Mouse (Mus musculus) intestine, embryonic 14.5 days (tissue): ENCODE data around the gene Nuak1. TPM values are rescaled to one million over a fixed set of nuclear protein-coding genes. Genes with fewer than 3 reads are reported as not detected.

Source experiments
- ATAC-seq: fragments of 200-750 bp; cut with Nextera tagmentation; replicated peaks from 2 replicates; pipeline ENCODE4 v1.8.0; 2017; ENCODE audit warnings: low read depth, moderate number of reproducible peaks, moderate TSS enrichment, moderate library complexity; ENCODE audit not compliant: low FRiP score, low TSS enrichment
- DNase-seq: peaks from one replicate; pipeline ENCODE4 v3.0.0-alpha.2; 2018; ENCODE audit warnings: low spot score
- H3K27ac ChIP-seq: fragments of 300-500 bp; sonication (generic); 2 replicates; pipeline ENCODE4 v1.5.1; 2014; ENCODE audit warnings: low read depth, mild to moderate bottlenecking, control low read depth
- H3K27me3 ChIP-seq: fragments of 300-500 bp; sonication (generic); replicated peaks from 2 replicates; pipeline ENCODE4 v1.6.1; 2014; ENCODE audit warnings: low read length, control low read depth; ENCODE audit not compliant: control insufficient read depth, insufficient read depth
- H3K36me3 ChIP-seq: fragments of 300-500 bp; sonication (generic); 2 replicates; pipeline ENCODE4 v1.6.1; 2014; ENCODE audit warnings: low read length, control low read depth; ENCODE audit not compliant: control insufficient read depth, insufficient read depth
- H3K4me1 ChIP-seq: fragments of 300-500 bp; sonication (generic); replicated peaks from 2 replicates; pipeline ENCODE4 v1.6.1; 2014; ENCODE audit warnings: low read length, control low read depth, mixed read lengths; ENCODE audit not compliant: control insufficient read depth, insufficient read depth
- H3K4me2 ChIP-seq: fragments of 300-500 bp; sonication (generic); 2 replicates; pipeline ENCODE4 v1.6.1; 2014; ENCODE audit warnings: low read length
- H3K4me3 ChIP-seq: fragments of 300-500 bp; sonication (generic); 2 replicates; pipeline ENCODE4 v1.5.1; 2014; ENCODE audit warnings: low read depth, low read length, control low read depth, mixed read lengths
- H3K9ac ChIP-seq: fragments of 300-500 bp; sonication (generic); 2 replicates; pipeline ENCODE4 v1.6.1; 2014; ENCODE audit warnings: mild to moderate bottlenecking, low read length
- H3K9me3 ChIP-seq: fragments of 300-500 bp; sonication (generic); 2 replicates; pipeline ENCODE4 v1.6.1; 2016; ENCODE audit warnings: low read length, control low read depth; ENCODE audit not compliant: control insufficient read depth
- WGBS: fragments of 180-500 bp; shearing (Covaris S2); extraction: QIAGEN DNeasy Blood & Tissue Kit; methylation state at CpG from one replicate; pipeline ENCODE4 v1.1.7; 2014; 5-methylcytosine and 5-hydroxymethylcytosine counted together
- polyA plus RNA-seq: library from polyadenylated mRNA; unstranded; fragments of >200 nt; fragmentation: Nextera tagmentation; extraction: Ambion mirVana; gene quantifications from 2 replicates; pipeline ENCODE4 v1.2.1, GENCODE M21; 2014

Nuak1 gene
- polyA plus RNA-seq, 1 experiment from 2014 or later = 0.93 TPM

- H3K9me3 ChIP-seq = no peaks in the 10 kb centered on the region
- H3K4me2 ChIP-seq = peak overlapping the region; percentile 78
- peak overlapping the region; percentile 93 for H3K27ac ChIP-seq
- ATAC-seq = 0 out of 2 replicates have a peak, but pooled peaks have one; percentile 4
- peaks cover 23% of the 10 kb centered on the region for H3K4me1 ChIP-seq
- WGBS = 2% methylated on average over 7 of the region's 7 CpGs
- peak overlapping the region; percentile 64 for H3K4me3 ChIP-seq
- peak overlapping the region; percentile 92 for H3K9ac ChIP-seq
- H3K27me3 ChIP-seq = no peaks in the 10 kb centered on the region
- no peaks in the 10 kb centered on the region for H3K36me3 ChIP-seq
- DNase-seq = no peak
Measured at GRCm38 (mm10) chr10:84441434-84441785, 1.0 kb upstream of the Nuak1 start.

- no peaks in the 10 kb centered on the region for H3K36me3 ChIP-seq
- peak overlapping the region; percentile 92 for H3K9ac ChIP-seq
- H3K4me2 ChIP-seq = peak overlapping the region; percentile 78
- H3K27me3 ChIP-seq = no peaks in the 10 kb centered on the region
- H3K4me1 ChIP-seq = peaks cover 23% of the 10 kb centered on the region
- no peak for DNase-seq
- H3K9me3 ChIP-seq = no peaks in the 10 kb centered on the region
- peak overlapping the region; percentile 38; the same call in 1 of the 2 replicates for H3K27ac ChIP-seq
- ATAC-seq = peak; percentile 44
- WGBS = under 1% methylated on average over 32 of the region's 32 CpGs
- H3K4me3 ChIP-seq = peak overlapping the region; percentile 64
Measured at GRCm38 (mm10) chr10:84440181-84440540, 236 bp downstream of the Nuak1 start.

GRCm38 (mm10) chr10:84439228-84439596 is 1.2 kb downstream of the Nuak1 start:
- 21% methylated on average over 7 of the region's 7 CpGs for WGBS
- Histone ChIP-seq H3K36me3 (no peaks in the 10 kb centered on the region), H3K4me2 (peak overlapping the region; percentile 78), H3K9me3 (no peaks in the 10 kb centered on the region), H3K4me1 (peaks cover 23% of the 10 kb centered on the region), H3K27ac (no peak overlapping the region), H3K9ac (peak overlapping the region; percentile 92), H3K4me3 (peak overlapping the region; percentile 64), H3K27me3 (no peaks in the 10 kb centered on the region)
- DNase-seq = no peak
- ATAC-seq = no peak

GRCm38 (mm10) chr10:84438466-84439227 is 1.8 kb downstream of the Nuak1 start:
- Histone ChIP-seq H3K4me1 (peaks cover 23% of the 10 kb centered on the region), H3K9me3 (no peaks in the 10 kb centered on the region), H3K36me3 (no peaks in the 10 kb centered on the region), H3K27me3 (no peaks in the 10 kb centered on the region), H3K9ac (peak overlapping the region; percentile 92), H3K27ac (no peak overlapping the region; the same call in 1 of the 2 replicates), H3K4me2 (peak overlapping the region; percentile 78), H3K4me3 (peak overlapping the region; percentile 64)
- WGBS = 29% methylated on average over 19 of the region's 19 CpGs
- ATAC-seq (no peak), DNase-seq (no peak)

- peak; percentile 18; the same call in 1 of the 2 replicates for ATAC-seq
- WGBS = 3% methylated on average over 7 of the region's 7 CpGs
- DNase-seq = peak; percentile 98
- Histone ChIP-seq H3K4me1 (peaks cover 23% of the 10 kb centered on the region), H3K27me3 (no peaks in the 10 kb centered on the region), H3K4me3 (peak overlapping the region; percentile 64), H3K4me2 (peak overlapping the region; percentile 78), H3K36me3 (no peaks in the 10 kb centered on the region), H3K9ac (no peak overlapping the region), H3K9me3 (no peaks in the 10 kb centered on the region), H3K27ac (no peak overlapping the region; the same call in 1 of the 2 replicates)
Measured at GRCm38 (mm10) chr10:84438049-84438422, 2.4 kb downstream of the Nuak1 start.

GRCm38 (mm10) chr10:84437166-84438048 is 3.0 kb downstream of the Nuak1 start:
- Histone ChIP-seq H3K36me3 (no peaks in the 10 kb centered on the region), H3K27me3 (no peaks in the 10 kb centered on the region), H3K9me3 (no peaks in the 10 kb centered on the region), H3K27ac (no peak overlapping the region), H3K4me3 (no peak overlapping the region), H3K4me2 (peak overlapping the region; percentile 35), H3K9ac (no peak overlapping the region), H3K4me1 (peaks cover 21% of the 10 kb centered on the region)
- 42% methylated on average over 14 of the region's 14 CpGs for WGBS
- ATAC-seq (no peak), DNase-seq (no peak)

- no peaks in the 10 kb centered on the region for H3K36me3 ChIP-seq
- H3K9ac ChIP-seq = no peak overlapping the region
- WGBS = 57% methylated on average over 11 of the region's 11 CpGs
- H3K27ac ChIP-seq = no peak overlapping the region
- H3K4me2 ChIP-seq = no peak overlapping the region
- ATAC-seq = no peak
- no peaks in the 10 kb centered on the region for H3K9me3 ChIP-seq
- H3K4me3 ChIP-seq = no peak overlapping the region
- no peaks in the 10 kb centered on the region for H3K27me3 ChIP-seq
- no peak for DNase-seq
- H3K4me1 ChIP-seq = peaks cover 14% of the 10 kb centered on the region
Measured at GRCm38 (mm10) chr10:84435930-84436329, 4.5 kb downstream of the Nuak1 start.

- Histone ChIP-seq H3K9me3 (no peaks in the 10 kb centered on the region), H3K4me3 (no peak overlapping the region), H3K9ac (no peak overlapping the region), H3K4me2 (no peak overlapping the region; the same call in 1 of the 2 replicates), H3K27ac (peak overlapping the region; percentile 27; the same call in 1 of the 2 replicates), H3K27me3 (no peaks in the 10 kb centered on the region), H3K36me3 (no peaks in the 10 kb centered on the region), H3K4me1 (peaks cover under 1% of the 10 kb centered on the region)
- peak; percentile 61; the same call in 1 of the 2 replicates for ATAC-seq
- DNase-seq = peak; percentile 68
- 27% methylated on average over 21 of the region's 21 CpGs for WGBS
Measured at GRCm38 (mm10) chr10:84433193-84433801, 7.1 kb downstream of the Nuak1 start.
